ENCODE assay signal across 1 mouse cellular context in genomic region chr13:31004458-31004857, GRCm38 (mm10).
TF ChIP-seq lines count a peak whose summit lies in the region.

No protein-coding gene starts in this region.

TF ChIP-seq in CH12.LX, 34 proteins besides CTCF, POLR2A, EP300 and RAD21:
- TF ChIP-seq MAFK (IDR thresholded peaks at IDR 0.05; ENCODE audit: insufficient replicate concordance, low read length): no peak
- no peak for TF ChIP-seq JUND (conservative IDR thresholded peaks at IDR 0.05; ENCODE audit: low read depth, low read length)
- TF ChIP-seq ELF1 (IDR thresholded peaks at IDR 0.05; ENCODE audit: low read depth, low read length): no peak
